Mouse (Mus musculus): ENCODE data around the gene Alad.

DNA sequence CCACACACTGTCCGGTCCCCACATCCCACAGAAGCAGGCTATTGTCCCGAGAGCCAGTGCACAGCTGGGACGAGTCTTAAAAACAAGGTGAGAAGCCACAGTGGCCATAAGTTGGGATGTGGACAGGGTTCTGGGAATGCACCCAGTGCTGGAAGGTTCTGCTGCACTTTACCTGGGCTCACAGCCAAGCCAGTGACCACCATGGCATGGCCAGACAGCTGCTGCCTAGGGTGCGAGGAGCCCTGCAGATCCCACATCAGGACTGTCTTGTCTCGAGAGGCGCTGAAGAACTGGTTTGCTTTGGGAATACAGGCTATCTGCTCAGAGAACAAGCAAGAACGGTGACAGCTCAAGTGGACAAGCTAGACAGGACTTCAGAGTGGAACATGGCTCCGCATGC is 59.4 kb downstream of the Alad start:
- no peak for TF ChIP-seq CTCF (IDR thresholded peaks at IDR 0.05; ENCODE audit: low read depth)
- TF ChIP-seq EP300 (IDR thresholded peaks at IDR 0.05; ENCODE audit: low read depth): no peak
